Mouse (Mus musculus) midbrain, postnatal 0 days (tissue): ENCODE results near the gene Suco. TPM values are rescaled to one million over a fixed set of nuclear protein-coding genes. Genes with fewer than 3 reads are reported as not detected.

Source experiments
- ATAC-seq: fragments of 200-750 bp; cut with Nextera tagmentation; 2 replicates; pipeline ENCODE4 v1.8.0; 2017; ENCODE audit warnings: moderate number of reproducible peaks, mild to moderate bottlenecking, moderate TSS enrichment, moderate library complexity; ENCODE audit not compliant: low FRiP score
- DNase-seq: peaks from one replicate; pipeline ENCODE4 v3.0.0-alpha.2; 2015; ENCODE audit warnings: low spot score
- H3K27ac ChIP-seq: fragments of 300-500 bp; sonication (generic); 2 replicates; pipeline ENCODE4 v1.5.1; 2014; ENCODE audit warnings: low read depth, mild to moderate bottlenecking, low read length, mixed read lengths
- H3K27me3 ChIP-seq: fragments of 300-500 bp; sonication (generic); 2 replicates; pipeline ENCODE4 v1.6.1; 2014; ENCODE audit warnings: low read length, control low read depth, mixed read lengths; ENCODE audit not compliant: insufficient read depth
- H3K36me3 ChIP-seq: fragments of 300-500 bp; sonication (generic); 2 replicates; pipeline ENCODE4 v1.6.1; 2014; ENCODE audit warnings: low read length, control low read depth, mixed read lengths; ENCODE audit not compliant: insufficient read depth
- H3K4me1 ChIP-seq: fragments of 300-500 bp; sonication (generic); 2 replicates; pipeline ENCODE4 v1.6.1; 2014; ENCODE audit warnings: mild to moderate bottlenecking, control low read depth, antibody characterized with exemption, low read length, mixed read lengths; ENCODE audit not compliant: insufficient read depth
- H3K4me2 ChIP-seq: fragments of 300-500 bp; sonication (generic); 2 replicates; pipeline ENCODE4 v1.6.1; 2014; ENCODE audit warnings: low read depth, mild to moderate bottlenecking, low read length, mixed read lengths; ENCODE audit not compliant: poor library complexity, severe bottlenecking
- H3K4me3 ChIP-seq: fragments of 300-500 bp; sonication (generic); 2 replicates; pipeline ENCODE4 v1.5.1; 2014; ENCODE audit warnings: low read depth, mild to moderate bottlenecking, low read length, moderate library complexity
- H3K9ac ChIP-seq: fragments of 300-500 bp; sonication (generic); replicated peaks from 2 replicates; pipeline ENCODE4 v1.6.1; 2014; ENCODE audit warnings: mild to moderate bottlenecking, low read length, moderate library complexity, mixed read lengths; ENCODE audit not compliant: poor library complexity, severe bottlenecking
- H3K9me3 ChIP-seq: fragments of 300-500 bp; sonication (generic); 2 replicates; pipeline ENCODE4 v1.6.1; 2016; ENCODE audit warnings: low read length, control low read depth
- CTCF ChIP-seq: IDR thresholded peaks from 2 replicates; pipeline ENCODE4 v1.5.1; 2016; ENCODE audit warnings: antibody characterized with exemption, mild to moderate bottlenecking
- WGBS: fragments of 180-500 bp; shearing (Covaris S2); extraction: QIAGEN DNeasy Blood & Tissue Kit; methylation state at CpG from one replicate; pipeline ENCODE4 v1.1.7; 2014; 5-methylcytosine and 5-hydroxymethylcytosine counted together
- polyA plus RNA-seq: library from polyadenylated mRNA; unstranded; fragments of >200 nt; fragmentation: Nextera tagmentation; extraction: Ambion mirVana; gene quantifications from 2 replicates; pipeline ENCODE4 v1.2.1, GENCODE M21; 2015
- total RNA-seq: library from RNA; depleted of rRNA; stranded (reverse); fragments of >200 nt; gene quantifications from 2 replicates; pipeline ENCODE4 v1.2.3, GENCODE M21; 2014; rRNA removed

Gene Suco
- total RNA-seq (41.5 and 53.9 TPM in 2 replicates), polyA plus RNA-seq (18.3 and 23.8 TPM in 2 replicates)

- Histone ChIP-seq H3K27ac (peak within 1 kb of the TSS; percentile 96), H3K4me2 (peak within 1 kb of the TSS; percentile 77), H3K4me3 (peak within 1 kb of the TSS; percentile 65), H3K4me1 (peaks cover 20% of the 10 kb centered on the region; the same call in 1 of the 2 replicates), H3K9ac (peak within 1 kb of the TSS; percentile 91), H3K9me3 (no peaks in the 10 kb centered on the region), H3K27me3 (no peaks in the 10 kb centered on the region), H3K36me3 (no peaks in the 10 kb centered on the region)
- ATAC-seq, result peak; percentile 99
- WGBS, result under 1% methylated on average over 68 of the region's 74 CpGs
- TF ChIP-seq CTCF, result peak; percentile 1; the same call in 1 of the 2 replicates
- DNase-seq, result peak; percentile 100
Measured at GRCm38 (mm10) chr1:161876553-161877447, at the start of gene Suco. Gene Suco (minus strand): TSS chr1:161876682.

GRCm38 (mm10) chr1:161925281-161925805, 48.9 kb upstream of the Suco start:
- H3K27ac ChIP-seq, result no peak overlapping the region
- TF ChIP-seq CTCF, result no peak
- H3K4me1 ChIP-seq, result no peaks in the 10 kb centered on the region
- H3K9ac ChIP-seq, result no peak overlapping the region
- no peak overlapping the region for H3K4me2 ChIP-seq
- H3K27me3 ChIP-seq, result no peaks in the 10 kb centered on the region
- no peak overlapping the region for H3K4me3 ChIP-seq
- 88% methylated on average over 13 of the region's 13 CpGs for WGBS
- H3K9me3 ChIP-seq, result no peaks in the 10 kb centered on the region
- DNase-seq (no peak), ATAC-seq (no peak)
- no peaks in the 10 kb centered on the region for H3K36me3 ChIP-seq

- no peaks in the 10 kb centered on the region for H3K4me1 ChIP-seq
Measured at GRCm38 (mm10) chr1:161924321-161924720, 47.8 kb upstream of the Suco start.

GRCm38 (mm10) chr1:161921928-161922327, 45.4 kb upstream of the Suco start:
- Histone ChIP-seq H3K4me2 (no peak overlapping the region), H3K4me3 (no peak overlapping the region), H3K9ac (no peak overlapping the region), H3K27me3 (no peaks in the 10 kb centered on the region), H3K4me1 (no peaks in the 10 kb centered on the region), H3K36me3 (no peaks in the 10 kb centered on the region), H3K9me3 (no peaks in the 10 kb centered on the region), H3K27ac (no peak overlapping the region)
- no peak for TF ChIP-seq CTCF
- ATAC-seq (no peak), DNase-seq (no peak)
- 81% methylated on average over 6 of the region's 6 CpGs for WGBS

More at GRCm38 (mm10) chr1:161924321-161924720, 47.8 kb upstream of the Suco start:
- 49% methylated on average over 3 of the region's 3 CpGs for WGBS
- Histone ChIP-seq H3K9me3 (no peaks in the 10 kb centered on the region), H3K27ac (no peak overlapping the region), H3K9ac (no peak overlapping the region), H3K4me3 (no peak overlapping the region), H3K27me3 (no peaks in the 10 kb centered on the region), H3K36me3 (no peaks in the 10 kb centered on the region), H3K4me2 (no peak overlapping the region)
- no peak for ATAC-seq
- no peak for TF ChIP-seq CTCF
- no peak for DNase-seq

GRCm38 (mm10) chr1:161920475-161921454, 44.3 kb upstream of the Suco start:
- Histone ChIP-seq H3K4me3 (no peak overlapping the region), H3K27me3 (no peaks in the 10 kb centered on the region), H3K9me3 (no peaks in the 10 kb centered on the region), H3K27ac (no peak overlapping the region), H3K4me2 (no peak overlapping the region), H3K36me3 (no peaks in the 10 kb centered on the region), H3K9ac (no peak overlapping the region), H3K4me1 (no peaks in the 10 kb centered on the region)
- TF ChIP-seq CTCF, result no peak
- ATAC-seq (no peak), DNase-seq (no peak)
- 88% methylated on average over 9 of the region's 9 CpGs for WGBS
